Mouse (Mus musculus): ENCODE measurements at regions not wholly inside any gene's neighbourhood (a gene's known extent, or its start where the extent isn't known, plus 50 kb on each side); places are given as distances from the start of the nearest gene placed in this dataset.

GRCm38 (mm10) chr3:17794251-17795061 lies 153.8 kb upstream of the Cypt12 start:
- Histone ChIP-seq H3K9me3 (replicated peaks; ENCODE audit: control insufficient read depth, low read length) (no peaks in the 10 kb centered on the region), H3K9ac (ENCODE audit: low read length) (no peak overlapping the region), H3K27ac (ENCODE audit: low read length) (no peak overlapping the region), H3K36me3 (ENCODE audit: control insufficient read depth, insufficient read depth) (no peaks in the 10 kb centered on the region), H3K27me3 (ENCODE audit: control insufficient read depth, insufficient read depth, low read length) (peaks cover 64% of the 10 kb centered on the region), H3K4me2 (ENCODE audit: low read depth, low read length) (peak overlapping the region; percentile 35), H3K4me1 (ENCODE audit: control insufficient read depth, insufficient read depth, low read length) (no peaks in the 10 kb centered on the region), H3K4me3 (ENCODE audit: low read length) (peak overlapping the region; percentile 21)
- WGBS = under 1% methylated on average over 46 of the region's 46 CpGs
- no peak for ATAC-seq (replicated peaks; ENCODE audit: extremely low read depth, insufficient read depth, low FRiP score)

GRCm38 (mm10) chr3:17795271-17796260 lies 152.6 kb upstream of the Cypt12 start:
- peaks cover 57% of the 10 kb centered on the region for H3K27me3 ChIP-seq (ENCODE audit: control insufficient read depth, insufficient read depth, low read length)
- H3K4me1 ChIP-seq (ENCODE audit: control insufficient read depth, insufficient read depth, low read length) = no peaks in the 10 kb centered on the region
- ATAC-seq (replicated peaks; ENCODE audit: extremely low read depth, insufficient read depth, low FRiP score) = no peak
- 8% methylated on average over 24 of the region's 24 CpGs for WGBS
- H3K9ac ChIP-seq (ENCODE audit: low read length) = no peak overlapping the region
- H3K27ac ChIP-seq (ENCODE audit: low read length) = no peak overlapping the region
- H3K4me3 ChIP-seq (ENCODE audit: low read length) = no peak overlapping the region
- no peaks in the 10 kb centered on the region for H3K9me3 ChIP-seq (replicated peaks; ENCODE audit: control insufficient read depth, low read length)
- H3K4me2 ChIP-seq (ENCODE audit: low read depth, low read length) = no peak overlapping the region
- H3K36me3 ChIP-seq (ENCODE audit: control insufficient read depth, insufficient read depth) = no peaks in the 10 kb centered on the region

GRCm38 (mm10) chr3:17796766-17797165 lies 151.4 kb upstream of the Cypt12 start:
- no peak for ATAC-seq (replicated peaks; ENCODE audit: extremely low read depth, insufficient read depth, low FRiP score)
- Histone ChIP-seq H3K4me2 (ENCODE audit: low read depth, low read length) (no peak overlapping the region), H3K4me1 (ENCODE audit: control insufficient read depth, insufficient read depth, low read length) (no peaks in the 10 kb centered on the region), H3K27me3 (ENCODE audit: control insufficient read depth, insufficient read depth, low read length) (peaks cover 47% of the 10 kb centered on the region), H3K9me3 (replicated peaks; ENCODE audit: control insufficient read depth, low read length) (no peaks in the 10 kb centered on the region), H3K36me3 (ENCODE audit: control insufficient read depth, insufficient read depth) (no peaks in the 10 kb centered on the region), H3K4me3 (ENCODE audit: low read length) (no peak overlapping the region), H3K27ac (ENCODE audit: low read length) (no peak overlapping the region), H3K9ac (ENCODE audit: low read length) (no peak overlapping the region)
- 11% methylated on average over 3 of the region's 3 CpGs for WGBS

- WGBS = 6% methylated on average over 12 of the region's 12 CpGs
- no peaks in the 10 kb centered on the region for H3K9me3 ChIP-seq (replicated peaks; ENCODE audit: control insufficient read depth, low read length)
- H3K27ac ChIP-seq (ENCODE audit: low read length) = no peak overlapping the region
- ATAC-seq (replicated peaks; ENCODE audit: extremely low read depth, insufficient read depth, low FRiP score) = no peak
- H3K36me3 ChIP-seq (ENCODE audit: control insufficient read depth, insufficient read depth) = no peaks in the 10 kb centered on the region
- no peaks in the 10 kb centered on the region for H3K4me1 ChIP-seq (ENCODE audit: control insufficient read depth, insufficient read depth, low read length)
- H3K27me3 ChIP-seq (ENCODE audit: control insufficient read depth, insufficient read depth, low read length) = peaks cover 39% of the 10 kb centered on the region
- no peak overlapping the region for H3K4me2 ChIP-seq (ENCODE audit: low read depth, low read length)
- no peak overlapping the region for H3K4me3 ChIP-seq (ENCODE audit: low read length)
- H3K9ac ChIP-seq (ENCODE audit: low read length) = no peak overlapping the region
Observed at GRCm38 (mm10) chr3:17798399-17798798, 149.8 kb upstream of the Cypt12 start.

GRCm38 (mm10) chr3:17799120-17799519 lies 149.1 kb upstream of the Cypt12 start:
- H3K4me2 ChIP-seq (ENCODE audit: low read depth, low read length) = no peak overlapping the region
- WGBS = 35% methylated on average over 6 of the region's 6 CpGs
- no peak overlapping the region for H3K9ac ChIP-seq (ENCODE audit: low read length)
- ATAC-seq (replicated peaks; ENCODE audit: extremely low read depth, insufficient read depth, low FRiP score) = no peak
- H3K27me3 ChIP-seq (ENCODE audit: control insufficient read depth, insufficient read depth, low read length) = peaks cover 32% of the 10 kb centered on the region
- H3K4me3 ChIP-seq (ENCODE audit: low read length) = no peak overlapping the region
- H3K4me1 ChIP-seq (ENCODE audit: control insufficient read depth, insufficient read depth, low read length) = no peaks in the 10 kb centered on the region
- H3K36me3 ChIP-seq (ENCODE audit: control insufficient read depth, insufficient read depth) = no peaks in the 10 kb centered on the region
- H3K9me3 ChIP-seq (replicated peaks; ENCODE audit: control insufficient read depth, low read length) = no peaks in the 10 kb centered on the region
- no peak overlapping the region for H3K27ac ChIP-seq (ENCODE audit: low read length)

GRCm38 (mm10) chr3:17800810-17801209 lies 147.4 kb upstream of the Cypt12 start:
- Histone ChIP-seq H3K27ac (ENCODE audit: low read length) (no peak overlapping the region), H3K36me3 (ENCODE audit: control insufficient read depth, insufficient read depth) (no peaks in the 10 kb centered on the region), H3K4me1 (ENCODE audit: control insufficient read depth, insufficient read depth, low read length) (no peaks in the 10 kb centered on the region), H3K9ac (ENCODE audit: low read length) (no peak overlapping the region), H3K4me3 (ENCODE audit: low read length) (no peak overlapping the region), H3K4me2 (ENCODE audit: low read depth, low read length) (no peak overlapping the region), H3K27me3 (ENCODE audit: control insufficient read depth, insufficient read depth, low read length) (peaks cover 16% of the 10 kb centered on the region), H3K9me3 (replicated peaks; ENCODE audit: control insufficient read depth, low read length) (no peaks in the 10 kb centered on the region)
- 65% methylated on average over 2 of the region's 2 CpGs for WGBS
- no peak for ATAC-seq (replicated peaks; ENCODE audit: extremely low read depth, insufficient read depth, low FRiP score)

- H3K36me3 ChIP-seq (ENCODE audit: control insufficient read depth, insufficient read depth) = no peaks in the 10 kb centered on the region
- WGBS = 72% methylated on average over 5 of the region's 5 CpGs
- H3K27me3 ChIP-seq (ENCODE audit: control insufficient read depth, insufficient read depth, low read length) = peaks cover 9% of the 10 kb centered on the region
- no peaks in the 10 kb centered on the region for H3K9me3 ChIP-seq (replicated peaks; ENCODE audit: control insufficient read depth, low read length)
- no peak overlapping the region for H3K27ac ChIP-seq (ENCODE audit: low read length)
- H3K4me1 ChIP-seq (ENCODE audit: control insufficient read depth, insufficient read depth, low read length) = no peaks in the 10 kb centered on the region
- H3K9ac ChIP-seq (ENCODE audit: low read length) = no peak overlapping the region
- no peak overlapping the region for H3K4me3 ChIP-seq (ENCODE audit: low read length)
- H3K4me2 ChIP-seq (ENCODE audit: low read depth, low read length) = no peak overlapping the region
- ATAC-seq (replicated peaks; ENCODE audit: extremely low read depth, insufficient read depth, low FRiP score) = no peak
Observed at GRCm38 (mm10) chr3:17801479-17801878, 146.7 kb upstream of the Cypt12 start.

- Histone ChIP-seq H3K4me2 (ENCODE audit: low read depth, low read length) (no peak overlapping the region), H3K9ac (ENCODE audit: low read length) (no peak overlapping the region), H3K4me1 (ENCODE audit: control insufficient read depth, insufficient read depth, low read length) (no peaks in the 10 kb centered on the region), H3K36me3 (ENCODE audit: control insufficient read depth, insufficient read depth) (no peaks in the 10 kb centered on the region), H3K4me3 (ENCODE audit: low read length) (no peak overlapping the region), H3K27me3 (ENCODE audit: control insufficient read depth, insufficient read depth, low read length) (no peaks in the 10 kb centered on the region), H3K9me3 (replicated peaks; ENCODE audit: control insufficient read depth, low read length) (no peaks in the 10 kb centered on the region), H3K27ac (ENCODE audit: low read length) (no peak overlapping the region)
- no peak for ATAC-seq (replicated peaks; ENCODE audit: extremely low read depth, insufficient read depth, low FRiP score)
- 47% methylated on average over 1 of the region's 1 CpGs for WGBS
Observed at GRCm38 (mm10) chr3:17805185-17805584, 143.0 kb upstream of the Cypt12 start.

- Histone ChIP-seq H3K36me3 (ENCODE audit: control insufficient read depth, insufficient read depth) (no peaks in the 10 kb centered on the region), H3K4me3 (ENCODE audit: low read length) (no peak overlapping the region), H3K4me2 (ENCODE audit: low read depth, low read length) (no peak overlapping the region), H3K4me1 (ENCODE audit: control insufficient read depth, insufficient read depth, low read length) (no peaks in the 10 kb centered on the region; the same call in 1 of the 2 replicates), H3K27me3 (ENCODE audit: control insufficient read depth, insufficient read depth, low read length) (no peaks in the 10 kb centered on the region), H3K27ac (ENCODE audit: low read length) (no peak overlapping the region), H3K9me3 (replicated peaks; ENCODE audit: control insufficient read depth, low read length) (no peaks in the 10 kb centered on the region), H3K9ac (ENCODE audit: low read length) (no peak overlapping the region)
- ATAC-seq (replicated peaks; ENCODE audit: extremely low read depth, insufficient read depth, low FRiP score) = no peak
- 22% methylated on average over 6 of the region's 6 CpGs for WGBS
Observed at GRCm38 (mm10) chr3:17811290-17811689, 136.9 kb upstream of the Cypt12 start.

Data from heart, embryonic 16.5 days (tissue).